Mouse (Mus musculus): ENCODE measurements around the gene Bcl2l14. TPM values are rescaled to one million over a fixed set of nuclear protein-coding genes. Genes with fewer than 3 reads are reported as not detected.

Gene Bcl2l14
- polyA plus RNA-seq, 1 experiment from 2014 or later = 0.09 TPM

- WGBS (ENCODE audit: insufficient replicate concordance) = 67% methylated on average over 5 of the region's 5 CpGs
- Histone ChIP-seq H3K9me3 (replicated peaks; ENCODE audit: control insufficient read depth, low read length) (no peaks in the 10 kb centered on the region), H3K4me1 (ENCODE audit: control insufficient read depth, low read depth, low read length) (peaks cover 8% of the 10 kb centered on the region), H3K36me3 (ENCODE audit: control insufficient read depth, insufficient read depth) (no peaks in the 10 kb centered on the region; the same call in none of the 2 replicates), H3K27ac (ENCODE audit: low read length) (peak overlapping the region; percentile 57), H3K4me2 (ENCODE audit: low read depth, low read length) (no peak overlapping the region), H3K27me3 (ENCODE audit: control insufficient read depth, insufficient read depth, low read depth, low read length) (no peaks in the 10 kb centered on the region), H3K9ac (ENCODE audit: low read depth, low read length) (no peak overlapping the region), H3K4me3 (ENCODE audit: low read depth, low read length) (no peak overlapping the region)
- no peak for ATAC-seq (ENCODE audit: low read depth)
Observed at GRCm38 (mm10) chr6:134443925-134444324, 47.8 kb downstream of the Bcl2l14 start.

- H3K36me3 ChIP-seq (ENCODE audit: control insufficient read depth, insufficient read depth) = peaks cover 14% of the 10 kb centered on the region
Observed at GRCm38 (mm10) chr6:134448451-134448850, 52.3 kb downstream of the Bcl2l14 start.

GRCm38 (mm10) chr6:134449958-134450357 is 53.8 kb downstream of the Bcl2l14 start:
- H3K9me3 ChIP-seq (replicated peaks; ENCODE audit: control insufficient read depth, low read length) = no peaks in the 10 kb centered on the region
- H3K27me3 ChIP-seq (ENCODE audit: control insufficient read depth, insufficient read depth, low read depth, low read length) = no peaks in the 10 kb centered on the region
- no peak overlapping the region for H3K4me3 ChIP-seq (ENCODE audit: low read depth, low read length)
- no peak overlapping the region for H3K27ac ChIP-seq (ENCODE audit: low read length)
- H3K9ac ChIP-seq (ENCODE audit: low read depth, low read length) = no peak overlapping the region
- peaks cover 17% of the 10 kb centered on the region for H3K36me3 ChIP-seq (ENCODE audit: control insufficient read depth, insufficient read depth)
- no peaks in the 10 kb centered on the region for H3K4me1 ChIP-seq (ENCODE audit: control insufficient read depth, low read depth, low read length)
- no peak overlapping the region for H3K4me2 ChIP-seq (ENCODE audit: low read depth, low read length)
- 79% methylated on average over 11 of the region's 11 CpGs for WGBS (ENCODE audit: insufficient replicate concordance)
- no peak for ATAC-seq (ENCODE audit: low read depth)

More at GRCm38 (mm10) chr6:134448451-134448850, 52.3 kb downstream of the Bcl2l14 start:
- Histone ChIP-seq H3K9ac (ENCODE audit: low read depth, low read length) (no peak overlapping the region), H3K27ac (ENCODE audit: low read length) (no peak overlapping the region), H3K27me3 (ENCODE audit: control insufficient read depth, insufficient read depth, low read depth, low read length) (no peaks in the 10 kb centered on the region), H3K4me3 (ENCODE audit: low read depth, low read length) (no peak overlapping the region), H3K4me2 (ENCODE audit: low read depth, low read length) (no peak overlapping the region), H3K4me1 (ENCODE audit: control insufficient read depth, low read depth, low read length) (peaks cover 6% of the 10 kb centered on the region), H3K9me3 (replicated peaks; ENCODE audit: control insufficient read depth, low read length) (no peaks in the 10 kb centered on the region)
- 86% methylated on average over 12 of the region's 12 CpGs for WGBS (ENCODE audit: insufficient replicate concordance)
- ATAC-seq (ENCODE audit: low read depth) = no peak

GRCm38 (mm10) chr6:134450661-134451119 is 54.6 kb downstream of the Bcl2l14 start:
- H3K27ac ChIP-seq (ENCODE audit: low read length) = no peak overlapping the region

GRCm38 (mm10) chr6:134454093-134454492 is 58.0 kb downstream of the Bcl2l14 start:
- H3K4me3 ChIP-seq (ENCODE audit: low read depth, low read length) = no peak overlapping the region
- H3K4me1 ChIP-seq (ENCODE audit: control insufficient read depth, low read depth, low read length) = no peaks in the 10 kb centered on the region
- no peaks in the 10 kb centered on the region for H3K27me3 ChIP-seq (ENCODE audit: control insufficient read depth, insufficient read depth, low read depth, low read length)
- no peak overlapping the region for H3K4me2 ChIP-seq (ENCODE audit: low read depth, low read length)
- ATAC-seq (ENCODE audit: low read depth) = peak; percentile 70
- no peaks in the 10 kb centered on the region for H3K9me3 ChIP-seq (replicated peaks; ENCODE audit: control insufficient read depth, low read length)
- H3K9ac ChIP-seq (ENCODE audit: low read depth, low read length) = no peak overlapping the region
- H3K36me3 ChIP-seq (ENCODE audit: control insufficient read depth, insufficient read depth) = peaks cover 26% of the 10 kb centered on the region
- no peak overlapping the region for H3K27ac ChIP-seq (ENCODE audit: low read length)
- WGBS (ENCODE audit: insufficient replicate concordance) = 82% methylated on average over 1 of the region's 1 CpGs

More at GRCm38 (mm10) chr6:134450661-134451119, 54.6 kb downstream of the Bcl2l14 start:
- H3K4me3 ChIP-seq (ENCODE audit: low read depth, low read length) = no peak overlapping the region
- no peaks in the 10 kb centered on the region for H3K27me3 ChIP-seq (ENCODE audit: control insufficient read depth, insufficient read depth, low read depth, low read length)
- H3K4me1 ChIP-seq (ENCODE audit: control insufficient read depth, low read depth, low read length) = no peaks in the 10 kb centered on the region
- ATAC-seq (ENCODE audit: low read depth) = no peak; the same call in 1 of the 2 replicates
- H3K9me3 ChIP-seq (replicated peaks; ENCODE audit: control insufficient read depth, low read length) = no peaks in the 10 kb centered on the region
- H3K36me3 ChIP-seq (ENCODE audit: control insufficient read depth, insufficient read depth) = peaks cover 23% of the 10 kb centered on the region
- WGBS (ENCODE audit: insufficient replicate concordance) = 66% methylated on average over 14 of the region's 14 CpGs
- no peak overlapping the region for H3K9ac ChIP-seq (ENCODE audit: low read depth, low read length)
- H3K4me2 ChIP-seq (ENCODE audit: low read depth, low read length) = no peak overlapping the region

- no peak for ATAC-seq (ENCODE audit: low read depth)
- WGBS (ENCODE audit: insufficient replicate concordance) = 81% methylated on average over 1 of the region's 1 CpGs
Observed at GRCm38 (mm10) chr6:134458376-134458775, 62.3 kb downstream of the Bcl2l14 start.

GRCm38 (mm10) chr6:134461175-134461574 is 65.1 kb downstream of the Bcl2l14 start:
- H3K4me3 ChIP-seq (ENCODE audit: low read depth, low read length) = no peak overlapping the region
- no peak for ATAC-seq (ENCODE audit: low read depth)
- H3K9me3 ChIP-seq (replicated peaks; ENCODE audit: control insufficient read depth, low read length) = no peaks in the 10 kb centered on the region
- peaks cover 10% of the 10 kb centered on the region for H3K36me3 ChIP-seq (ENCODE audit: control insufficient read depth, insufficient read depth)
- no peak overlapping the region for H3K9ac ChIP-seq (ENCODE audit: low read depth, low read length)
- WGBS (ENCODE audit: insufficient replicate concordance) = 75% methylated on average over 6 of the region's 6 CpGs
- no peak overlapping the region for H3K27ac ChIP-seq (ENCODE audit: low read length)
- H3K4me1 ChIP-seq (ENCODE audit: control insufficient read depth, low read depth, low read length) = no peaks in the 10 kb centered on the region
- H3K4me2 ChIP-seq (ENCODE audit: low read depth, low read length) = no peak overlapping the region
- H3K27me3 ChIP-seq (ENCODE audit: control insufficient read depth, insufficient read depth, low read depth, low read length) = no peaks in the 10 kb centered on the region

More at GRCm38 (mm10) chr6:134458376-134458775, 62.3 kb downstream of the Bcl2l14 start:
- H3K27ac ChIP-seq (ENCODE audit: low read length) = no peak overlapping the region
- no peaks in the 10 kb centered on the region for H3K4me1 ChIP-seq (ENCODE audit: control insufficient read depth, low read depth, low read length)
- H3K27me3 ChIP-seq (ENCODE audit: control insufficient read depth, insufficient read depth, low read depth, low read length) = no peaks in the 10 kb centered on the region
- no peak overlapping the region for H3K4me2 ChIP-seq (ENCODE audit: low read depth, low read length)
- H3K4me3 ChIP-seq (ENCODE audit: low read depth, low read length) = no peak overlapping the region
- no peaks in the 10 kb centered on the region for H3K9me3 ChIP-seq (replicated peaks; ENCODE audit: control insufficient read depth, low read length)
- H3K36me3 ChIP-seq (ENCODE audit: control insufficient read depth, insufficient read depth) = peaks cover 14% of the 10 kb centered on the region
- H3K9ac ChIP-seq (ENCODE audit: low read depth, low read length) = no peak overlapping the region

- 80% methylated on average over 10 of the region's 10 CpGs for WGBS (ENCODE audit: insufficient replicate concordance)
- no peaks in the 10 kb centered on the region for H3K9me3 ChIP-seq (replicated peaks; ENCODE audit: control insufficient read depth, low read length)
- peaks cover 8% of the 10 kb centered on the region for H3K36me3 ChIP-seq (ENCODE audit: control insufficient read depth, insufficient read depth)
- no peaks in the 10 kb centered on the region for H3K27me3 ChIP-seq (ENCODE audit: control insufficient read depth, insufficient read depth, low read depth, low read length)
- no peak overlapping the region for H3K27ac ChIP-seq (ENCODE audit: low read length)
- no peak overlapping the region for H3K4me2 ChIP-seq (ENCODE audit: low read depth, low read length)
- H3K4me1 ChIP-seq (ENCODE audit: control insufficient read depth, low read depth, low read length) = peaks cover 7% of the 10 kb centered on the region
- H3K9ac ChIP-seq (ENCODE audit: low read depth, low read length) = no peak overlapping the region
- H3K4me3 ChIP-seq (ENCODE audit: low read depth, low read length) = no peak overlapping the region
- ATAC-seq (ENCODE audit: low read depth) = no peak
Observed at GRCm38 (mm10) chr6:134466671-134467229, 70.6 kb downstream of the Bcl2l14 start.

GRCm38 (mm10) chr6:134469297-134469696 is 73.2 kb downstream of the Bcl2l14 start:
- Histone ChIP-seq H3K36me3 (ENCODE audit: control insufficient read depth, insufficient read depth) (peaks cover 6% of the 10 kb centered on the region), H3K9me3 (replicated peaks; ENCODE audit: control insufficient read depth, low read length) (no peaks in the 10 kb centered on the region), H3K9ac (ENCODE audit: low read depth, low read length) (no peak overlapping the region), H3K27me3 (ENCODE audit: control insufficient read depth, insufficient read depth, low read depth, low read length) (no peaks in the 10 kb centered on the region), H3K4me2 (ENCODE audit: low read depth, low read length) (no peak overlapping the region), H3K4me3 (ENCODE audit: low read depth, low read length) (no peak overlapping the region), H3K27ac (ENCODE audit: low read length) (no peak overlapping the region), H3K4me1 (ENCODE audit: control insufficient read depth, low read depth, low read length) (peaks cover 7% of the 10 kb centered on the region)
- ATAC-seq (ENCODE audit: low read depth) = no peak
- 82% methylated on average over 2 of the region's 2 CpGs for WGBS (ENCODE audit: insufficient replicate concordance)

Data from liver, embryonic 16.5 days (tissue).